Mouse (Mus musculus): Measurements from ENCODE around the gene Camk2d.

DNA sequence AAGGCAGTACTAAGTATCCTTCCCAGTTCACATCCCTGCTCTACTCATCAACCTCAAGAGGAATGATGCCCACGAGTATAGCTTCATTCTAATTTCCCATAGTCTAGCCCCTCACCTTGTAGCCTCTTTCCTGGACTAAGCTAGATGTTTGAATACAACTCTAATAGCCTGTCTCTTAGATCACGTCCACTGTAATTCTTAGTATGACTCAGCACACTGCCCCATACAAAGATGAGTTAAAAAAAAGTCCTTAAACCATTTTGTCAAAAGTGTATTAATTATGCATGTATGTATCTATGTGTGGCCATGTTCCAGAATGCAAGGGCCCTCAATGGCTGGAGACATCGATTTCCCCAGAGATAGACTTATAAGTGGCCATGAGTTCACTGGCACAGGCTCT, 164.5 kb downstream of the Camk2d start:
- TF ChIP-seq EP300 (IDR thresholded peaks at IDR 0.05) (no peak), CTCF (IDR thresholded peaks at IDR 0.05) (no peak)
